Mouse (Mus musculus) cerebellum, adult 2 months (tissue): ENCODE measurements at regions not wholly inside any gene's neighbourhood (a gene's known extent, or its start where the extent isn't known, plus 50 kb on each side); places are given as distances from the start of the nearest gene placed in this dataset.

ENCODE experiments used
- CTCF ChIP-seq: fragments of 200-500 bp; IDR thresholded peaks from 2 replicates; pipeline ENCODE4 v1.5.1; 2011; ENCODE audit warnings: low read depth, mild to moderate bottlenecking, control low read depth, low read length, moderate library complexity, borderline replicate concordance; ENCODE audit not compliant: insufficient read depth
- POLR2A ChIP-seq: fragments of 200-500 bp; IDR thresholded peaks from 2 replicates; pipeline ENCODE4 v1.6.1; 2011; ENCODE audit warnings: low read length, control low read depth, borderline replicate concordance; ENCODE audit not compliant: insufficient read depth

DNA sequence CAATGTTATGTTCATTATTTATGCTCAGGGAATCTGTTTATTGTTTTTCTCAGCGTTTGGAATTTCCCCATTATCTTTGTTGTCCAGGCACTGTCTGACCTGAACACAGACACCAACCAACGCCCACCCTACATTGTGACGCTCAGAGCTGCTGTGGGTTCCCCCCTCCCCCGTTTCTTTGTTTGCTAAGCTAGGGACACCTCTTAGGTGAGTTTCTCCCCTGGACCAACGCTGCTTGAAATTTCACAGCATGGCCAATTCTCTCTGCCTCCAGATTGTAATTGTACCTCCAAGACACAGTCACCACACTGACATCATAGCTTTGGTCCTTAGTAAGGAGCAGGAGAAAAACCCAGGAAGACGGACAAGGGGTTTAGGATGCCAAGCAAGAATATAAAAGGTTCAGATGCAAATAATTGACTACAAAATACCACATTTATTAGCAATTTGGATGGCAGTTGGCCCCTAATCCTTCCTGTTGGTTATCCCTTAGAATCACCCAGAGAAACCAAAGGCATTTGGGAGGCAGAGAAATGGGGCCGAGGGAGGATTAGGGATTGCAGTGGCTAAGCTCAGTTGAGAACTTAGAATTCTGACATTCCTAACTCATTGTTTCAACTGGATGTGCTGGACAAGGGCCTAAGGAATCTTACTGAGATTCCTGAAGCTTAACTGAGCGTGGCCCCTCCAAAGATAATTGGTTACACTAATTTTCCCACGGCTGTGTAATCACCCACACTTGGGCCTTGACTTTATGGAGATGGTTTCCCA, 76.0 kb downstream of the Gm19935 start:
- TF ChIP-seq CTCF = no peak
- no peak for TF ChIP-seq POLR2A
